Mouse (Mus musculus) spleen, adult 2 months (tissue): ENCODE data around the gene Tbl2. TPM values are rescaled to one million over a fixed set of nuclear protein-coding genes. Genes with fewer than 3 reads are reported as not detected.

Experiments
- DNase-seq, 2 experiments: peaks; one replicate each; pipeline versions ENCODE4 v3.0.0 to v3.0.0-alpha.2; 2012 to 2021; ENCODE audit warnings: low spot score in 2 of 2, low read depth in 1 of 2
- H3K27ac ChIP-seq: fragments of 200-500 bp; 2 replicates; pipeline ENCODE4 v1.5.1; 2012; ENCODE audit warnings: low read length, inconsistent platforms; ENCODE audit not compliant: insufficient read depth
- H3K27me3 ChIP-seq: fragments of 200-500 bp; 2 replicates; pipeline ENCODE4 v1.6.1; 2012; ENCODE audit warnings: mild to moderate bottlenecking, moderate library complexity, low read length, inconsistent platforms; ENCODE audit not compliant: control insufficient read depth, insufficient read depth
- H3K36me3 ChIP-seq: fragments of 200-500 bp; 2 replicates; pipeline ENCODE4 v1.6.1; 2012; ENCODE audit warnings: mild to moderate bottlenecking, low read length, inconsistent platforms; ENCODE audit not compliant: control insufficient read depth, insufficient read depth
- H3K4me1 ChIP-seq: fragments of 200-500 bp; 2 replicates; pipeline ENCODE4 v1.6.1; 2011; ENCODE audit warnings: inconsistent platforms; ENCODE audit not compliant: control insufficient read depth, insufficient read depth, insufficient read length
- H3K4me3 ChIP-seq: fragments of 200-500 bp; 2 replicates; pipeline ENCODE4 v1.5.1; 2011; ENCODE audit warnings: mild to moderate bottlenecking, inconsistent platforms; ENCODE audit not compliant: insufficient read depth, insufficient read length; ENCODE audit errors: extremely low read depth
- CTCF ChIP-seq: fragments of 200-500 bp; IDR thresholded peaks from 2 replicates; pipeline ENCODE4 v1.5.1; 2011; ENCODE audit warnings: mild to moderate bottlenecking, inconsistent platforms; ENCODE audit not compliant: insufficient read depth, insufficient read length, insufficient replicate concordance; ENCODE audit errors: extremely low read depth
- POLR2A ChIP-seq: fragments of 200-500 bp; IDR thresholded peaks from 2 replicates; pipeline ENCODE4 v1.6.1; 2011; ENCODE audit warnings: low read depth, low read length, inconsistent platforms
- WGBS: fragments of 180-500 bp; shearing (Covaris S2); methylation state at CpG from one replicate; pipeline ENCODE4 v1.1.7; 2018; 5-methylcytosine and 5-hydroxymethylcytosine counted together
- polyA plus RNA-seq: library from polyadenylated mRNA; depleted of rRNA; stranded (reverse); fragments of >200 nt; gene quantifications from 2 replicates; pipeline ENCODE4 v1.2.3, GENCODE M21; 2012

Tbl2 gene
- polyA plus RNA-seq, 1 experiment, result 7.2 TPM

DNA sequence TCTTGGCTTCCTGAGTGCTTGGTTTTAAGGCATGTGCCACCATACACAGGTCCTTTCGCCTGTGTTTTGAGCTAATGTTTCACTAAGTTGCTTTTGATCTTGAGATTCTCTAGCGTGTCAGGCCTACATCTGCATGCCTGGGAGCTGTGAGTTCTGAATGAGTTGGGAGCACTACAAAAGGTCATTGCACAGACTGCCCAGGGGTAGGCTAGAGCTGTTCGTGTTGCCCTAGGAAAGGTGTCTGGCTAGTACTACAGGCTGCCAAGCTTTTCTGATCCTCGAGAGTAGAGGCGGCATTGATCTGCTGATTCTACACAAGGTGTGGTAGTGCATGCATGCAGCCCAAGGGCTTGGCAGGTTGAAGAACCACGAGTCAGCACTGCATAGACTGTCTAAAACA, 13.4 kb downstream of the Tbl2 start:
- no peaks in the 10 kb centered on the region for H3K4me1 ChIP-seq
- no peaks in the 10 kb centered on the region for H3K27me3 ChIP-seq
- no peak for DNase-seq
- peaks cover 8% of the 10 kb centered on the region for H3K36me3 ChIP-seq
- no peak overlapping the region for H3K4me3 ChIP-seq
- 91% methylated on average over 6 of the region's 6 CpGs for WGBS
- TF ChIP-seq CTCF (no peak), POLR2A (no peak)
- no peak overlapping the region for H3K27ac ChIP-seq

DNA sequence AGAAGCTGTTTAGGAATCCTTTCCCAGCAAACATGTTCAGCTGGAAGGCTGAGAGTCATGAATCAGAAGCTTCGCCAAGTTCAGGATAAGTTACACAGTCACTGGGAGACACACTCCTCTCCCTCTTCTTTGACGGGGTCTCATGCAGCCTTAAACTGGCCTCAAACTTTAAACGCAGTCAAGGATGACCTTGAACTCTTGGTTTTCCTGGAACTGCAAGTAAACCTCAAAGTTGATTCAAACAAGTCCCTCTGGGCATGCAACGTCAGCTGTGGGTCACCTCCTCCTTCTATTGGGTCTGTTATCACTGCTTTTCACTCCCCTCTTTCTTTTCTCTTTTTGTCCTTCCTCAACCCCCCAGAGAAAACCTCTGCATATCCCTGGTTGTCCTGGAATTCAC, 17.5 kb downstream of the Tbl2 start:
- DNase-seq, result no peak
- no peak for TF ChIP-seq CTCF
- no peak for TF ChIP-seq POLR2A
- H3K4me1 ChIP-seq, result peaks cover 2% of the 10 kb centered on the region

GRCm38 (mm10) chr5:135167469-135167868, 18.0 kb downstream of the Tbl2 start:
- TF ChIP-seq CTCF (no peak), POLR2A (no peak)
- no peak overlapping the region for H3K4me3 ChIP-seq
- H3K27me3 ChIP-seq, result no peaks in the 10 kb centered on the region
- WGBS, result 98% methylated on average over 4 of the region's 4 CpGs
- DNase-seq, result no peak
- peaks cover 2% of the 10 kb centered on the region for H3K4me1 ChIP-seq
- peaks cover 6% of the 10 kb centered on the region for H3K36me3 ChIP-seq
- H3K27ac ChIP-seq, result no peak overlapping the region

More for the DNA sequence above, 17.5 kb downstream of the Tbl2 start:
- Histone ChIP-seq H3K27ac (no peak overlapping the region), H3K27me3 (no peaks in the 10 kb centered on the region), H3K4me3 (no peak overlapping the region), H3K36me3 (peaks cover 3% of the 10 kb centered on the region)
- WGBS, result 85% methylated on average over 4 of the region's 4 CpGs

DNA sequence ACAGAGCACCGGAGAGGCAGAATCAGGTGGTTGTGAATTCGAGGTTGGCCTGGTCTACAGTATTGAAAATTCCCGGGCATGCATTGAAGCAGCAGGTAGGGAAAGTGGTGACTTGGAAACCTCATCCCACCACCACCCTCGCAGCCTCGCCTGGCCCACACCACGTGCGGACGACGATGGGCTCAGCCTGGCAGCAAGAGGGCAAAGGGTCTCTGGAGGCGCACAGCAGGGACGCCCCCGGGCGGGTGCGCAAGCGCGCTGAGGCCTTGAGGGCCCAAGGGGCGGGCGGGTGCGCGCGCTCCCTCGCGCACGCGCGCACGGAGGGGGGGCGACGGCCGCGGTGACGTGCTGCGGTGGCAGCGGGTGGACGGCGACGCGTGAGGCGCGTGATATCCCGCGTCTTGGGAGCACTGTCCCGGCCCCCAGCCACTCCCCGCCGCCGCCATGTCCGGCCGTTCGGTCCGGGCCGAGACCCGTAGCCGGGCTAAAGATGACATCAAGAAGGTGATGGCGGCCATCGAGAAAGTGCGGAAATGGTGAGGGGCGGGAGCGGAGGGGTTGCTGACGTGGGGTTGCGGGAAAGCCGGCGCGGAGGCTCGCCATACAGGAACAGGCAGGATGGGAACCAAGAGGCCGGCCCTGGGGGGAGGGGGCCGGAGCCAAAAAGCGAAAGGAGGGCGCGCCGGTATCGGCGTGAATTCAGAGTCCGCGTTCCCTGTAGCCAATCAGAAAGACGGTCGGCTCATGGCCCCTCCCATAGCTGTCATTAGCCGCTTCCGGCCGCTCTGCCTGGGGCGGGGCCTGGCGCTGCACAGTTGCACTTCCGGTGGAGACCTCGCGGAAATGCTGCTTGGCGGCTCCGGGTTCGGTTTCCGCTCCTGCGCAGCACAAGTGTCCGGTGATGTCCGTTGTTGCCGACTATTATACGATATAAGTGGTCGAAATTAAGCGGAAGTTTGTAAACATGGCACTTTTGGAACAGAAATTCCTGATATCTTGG, 18.9 kb downstream of the Tbl2 start, which contains the start of gene Bcl7b:
TSS of gene Bcl7b (plus strand) at position 221 of the 1,000 bp plus-strand sequence.
- peaks cover 2% of the 10 kb centered on the region for H3K4me1 ChIP-seq
- WGBS, result 2% methylated on average over 94 of the region's 95 CpGs
- peak within 1 kb of the TSS; percentile 73 for H3K4me3 ChIP-seq
- DNase-seq, result peak; percentile 94 to 97
- H3K36me3 ChIP-seq, result peaks cover 12% of the 10 kb centered on the region
- H3K27me3 ChIP-seq, result no peaks in the 10 kb centered on the region
- peak within 1 kb of the TSS; percentile 96 for H3K27ac ChIP-seq
- TF ChIP-seq POLR2A (peak; percentile 34), CTCF (no peak)

DNA sequence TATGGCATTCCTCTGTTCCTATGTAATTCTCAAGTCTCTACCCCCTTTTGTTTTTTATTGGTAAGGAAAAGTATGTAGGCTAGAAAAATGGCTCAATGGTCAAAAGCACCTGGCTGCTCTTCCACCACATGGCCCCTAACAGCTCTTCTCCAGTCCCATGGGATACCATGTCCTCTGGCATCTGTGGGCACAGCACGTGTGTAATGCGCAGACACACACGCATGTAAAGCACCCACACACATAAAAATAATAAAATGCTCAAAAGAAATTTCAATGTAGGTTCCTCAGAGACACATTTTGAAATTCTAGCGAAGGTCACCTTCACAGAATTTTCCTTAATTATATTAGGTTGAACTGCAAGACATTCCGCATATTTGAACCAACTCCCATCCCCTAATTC, 20.0 kb downstream of the Tbl2 start:
- Histone ChIP-seq H3K27me3 (no peaks in the 10 kb centered on the region), H3K27ac (no peak overlapping the region), H3K36me3 (peaks cover 15% of the 10 kb centered on the region), H3K4me3 (peak overlapping the region; percentile 67; the same call in 1 of the 2 replicates), H3K4me1 (peaks cover 2% of the 10 kb centered on the region)
- TF ChIP-seq POLR2A (no peak), CTCF (no peak)
- no peak for DNase-seq
- 63% methylated on average over 5 of the region's 5 CpGs for WGBS

DNA sequence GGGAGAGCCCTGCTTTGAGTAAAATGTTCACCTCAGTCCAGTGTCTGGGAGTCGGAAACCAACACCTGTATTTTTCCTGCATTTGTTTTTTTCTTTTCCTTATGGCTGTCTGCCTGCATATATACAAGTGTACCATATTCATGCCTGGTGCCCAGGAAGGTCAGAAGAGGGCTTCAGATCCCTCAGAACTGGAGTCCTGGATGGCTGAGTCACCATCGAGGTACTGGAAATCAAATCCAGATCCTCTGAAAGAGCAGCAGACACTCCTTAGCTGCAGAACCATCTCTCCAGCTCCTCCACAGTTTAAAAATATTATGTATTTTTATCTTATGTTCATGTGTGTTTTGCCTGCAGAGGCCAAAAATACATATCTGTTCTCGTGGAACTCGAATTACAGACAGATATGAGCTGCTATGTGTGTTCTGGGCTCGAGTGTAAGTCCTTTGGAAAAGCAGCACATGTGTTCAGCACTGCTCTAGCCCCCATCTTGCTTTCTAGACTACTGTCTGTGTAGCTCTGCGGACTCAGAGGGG, 22.3 kb downstream of the Tbl2 start:
- Histone ChIP-seq H3K27ac (no peak overlapping the region), H3K27me3 (no peaks in the 10 kb centered on the region), H3K4me1 (peaks cover 2% of the 10 kb centered on the region), H3K4me3 (no peak overlapping the region), H3K36me3 (peaks cover 20% of the 10 kb centered on the region)
- 92% methylated on average over 6 of the region's 6 CpGs for WGBS
- TF ChIP-seq POLR2A (no peak), CTCF (no peak)
- no peak for DNase-seq
